Mouse (Mus musculus): ENCODE results near the gene Pkdrej. TPM values are rescaled to one million over a fixed set of nuclear protein-coding genes. Genes with fewer than 3 reads are reported as not detected.
A peak's percentile ranks its signal among the peaks of the same experiment; 100 is the strongest.
"Not testable (repeated sequence)": the region's sequence is repeated elsewhere in the genome, so short reads cannot be mapped to it uniquely, and the experiment has no call there.

Gene Pkdrej
- polyA plus RNA-seq (2015; fragmentation: Nextera tagmentation; extraction: Ambion mirVana) = 0.13 and 0.19 TPM in 2 replicates

- peak within 1 kb of the TSS; percentile 91 for H3K4me2 ChIP-seq
- H3K4me1 ChIP-seq = peaks cover 3% of the 10 kb centered on the region; the same call in 1 of the 2 replicates
- H3K27ac ChIP-seq (replicated peaks) = no peak within 1 kb of the TSS
- ATAC-seq (ENCODE audit: extremely low read depth, insufficient number of reproducible peaks, low FRiP score, low TSS enrichment) = peak; percentile 51; the same call in 1 of the 2 replicates
- H3K4me3 ChIP-seq = peak within 1 kb of the TSS; percentile 60
- 2% methylated on average over 55 of the region's 65 CpGs for WGBS
- H3K9ac ChIP-seq = peak within 1 kb of the TSS; percentile 88
- peaks cover 12% of the 10 kb centered on the region for H3K9me3 ChIP-seq
- H3K27me3 ChIP-seq (replicated peaks) = peaks cover 49% of the 10 kb centered on the region
- H3K36me3 ChIP-seq = no peaks in the 10 kb centered on the region
Measured at GRCm38 (mm10) chr15:85821203-85822010, at the start of gene Pkdrej. Gene Pkdrej (minus strand): TSS chr15:85821734.

- H3K27me3 ChIP-seq (replicated peaks) = no peaks in the 10 kb centered on the region
- 45% methylated on average over 6 of the region's 6 CpGs for WGBS
- H3K4me3 ChIP-seq = no peak overlapping the region
- H3K36me3 ChIP-seq = peaks cover 100% of the 10 kb centered on the region
- ATAC-seq (ENCODE audit: extremely low read depth, insufficient number of reproducible peaks, low FRiP score, low TSS enrichment) = no peak
- no peaks in the 10 kb centered on the region for H3K4me1 ChIP-seq
- no peak overlapping the region for H3K9ac ChIP-seq
- H3K9me3 ChIP-seq = no peaks in the 10 kb centered on the region
- no peak overlapping the region for H3K27ac ChIP-seq (replicated peaks)
- no peak overlapping the region for H3K4me2 ChIP-seq
Measured at GRCm38 (mm10) chr15:85867696-85868095, 46.2 kb upstream of the Pkdrej start.

GRCm38 (mm10) chr15:85865913-85866312 lies 44.4 kb upstream of the Pkdrej start:
- H3K9ac ChIP-seq; H3K9me3 ChIP-seq; H3K27me3 ChIP-seq (replicated peaks); ATAC-seq (ENCODE audit: extremely low read depth, insufficient number of reproducible peaks, low FRiP score, low TSS enrichment); H3K4me3 ChIP-seq; H3K27ac ChIP-seq (replicated peaks); H3K4me1 ChIP-seq; H3K4me2 ChIP-seq: not testable (repeated sequence)
- 89% methylated on average over 7 of the region's 7 CpGs for WGBS
- H3K36me3 ChIP-seq = peaks cover 96% of the 10 kb centered on the region

- Histone ChIP-seq H3K4me3 (peak within 1 kb of the TSS; percentile 90), H3K9ac (peak within 1 kb of the TSS; percentile 88), H3K4me2 (peak within 1 kb of the TSS; percentile 93), H3K9me3 (no peaks in the 10 kb centered on the region), H3K27ac (replicated peaks) (peak within 1 kb of the TSS; percentile 71), H3K4me1 (peaks cover 28% of the 10 kb centered on the region), H3K36me3 (peaks cover 34% of the 10 kb centered on the region), H3K27me3 (replicated peaks) (no peaks in the 10 kb centered on the region)
- peak; percentile 91 for ATAC-seq (ENCODE audit: extremely low read depth, insufficient number of reproducible peaks, low FRiP score, low TSS enrichment)
- under 1% methylated on average over 42 of the region's 42 CpGs for WGBS
Measured at GRCm38 (mm10) chr15:85859490-85860031, 38.0 kb upstream of the Pkdrej start, which contains the start of gene Gtse1. Gene Gtse1 (plus strand): TSS chr15:85859745.

GRCm38 (mm10) chr15:85858980-85859489 lies 37.5 kb upstream of the Pkdrej start:
- Histone ChIP-seq H3K9me3 (no peaks in the 10 kb centered on the region), H3K4me1 (peaks cover 28% of the 10 kb centered on the region), H3K9ac (peak overlapping the region; percentile 79), H3K27ac (replicated peaks) (0 out of 2 replicates have a peak overlapping the region, but pooled peaks have one; percentile 33), H3K4me3 (peak overlapping the region; percentile 90), H3K27me3 (replicated peaks) (no peaks in the 10 kb centered on the region), H3K36me3 (peaks cover 29% of the 10 kb centered on the region), H3K4me2 (peak overlapping the region; percentile 93)
- 11% methylated on average over 15 of the region's 15 CpGs for whole genome bisulfite sequencing
- no peak for ATAC-seq (ENCODE audit: extremely low read depth, insufficient number of reproducible peaks, low FRiP score, low TSS enrichment)

GRCm38 (mm10) chr15:85851656-85852392 lies 30.3 kb upstream of the Pkdrej start:
- no peak for ATAC-seq (ENCODE audit: extremely low read depth, insufficient number of reproducible peaks, low FRiP score, low TSS enrichment)
- H3K9ac ChIP-seq = no peak overlapping the region
- H3K4me3 ChIP-seq = no peak overlapping the region
- H3K27ac ChIP-seq (replicated peaks) = no peak overlapping the region
- H3K9me3 ChIP-seq = no peaks in the 10 kb centered on the region
- no peaks in the 10 kb centered on the region for H3K4me1 ChIP-seq
- peaks cover 2% of the 10 kb centered on the region; the same call in 1 of the 2 replicates for H3K36me3 ChIP-seq
- H3K27me3 ChIP-seq (replicated peaks) = no peaks in the 10 kb centered on the region
- H3K4me2 ChIP-seq = no peak overlapping the region
- WGBS = 71% methylated on average over 12 of the region's 12 CpGs

- ATAC-seq (ENCODE audit: extremely low read depth, insufficient number of reproducible peaks, low FRiP score, low TSS enrichment) = no peak
- H3K27ac ChIP-seq (replicated peaks) = no peak overlapping the region
- H3K9ac ChIP-seq = no peak overlapping the region
- H3K4me2 ChIP-seq = no peak overlapping the region
- no peaks in the 10 kb centered on the region for H3K27me3 ChIP-seq (replicated peaks)
- H3K36me3 ChIP-seq = no peaks in the 10 kb centered on the region
- H3K4me1 ChIP-seq = no peaks in the 10 kb centered on the region; the same call in 1 of the 2 replicates
- no peak overlapping the region for H3K4me3 ChIP-seq
- H3K9me3 ChIP-seq = no peaks in the 10 kb centered on the region
Measured at GRCm38 (mm10) chr15:85845071-85845470, 23.5 kb upstream of the Pkdrej start.

GRCm38 (mm10) chr15:85841796-85842360 lies 20.3 kb upstream of the Pkdrej start:
- no peak overlapping the region for H3K27ac ChIP-seq (replicated peaks)
- H3K4me3 ChIP-seq = no peak overlapping the region
- no peak for ATAC-seq (ENCODE audit: extremely low read depth, insufficient number of reproducible peaks, low FRiP score, low TSS enrichment)
- no peak overlapping the region for H3K9ac ChIP-seq
- no peaks in the 10 kb centered on the region for H3K27me3 ChIP-seq (replicated peaks)
- H3K36me3 ChIP-seq = no peaks in the 10 kb centered on the region
- WGBS = 66% methylated on average over 5 of the region's 5 CpGs
- H3K4me1 ChIP-seq = no peaks in the 10 kb centered on the region; the same call in 1 of the 2 replicates
- no peaks in the 10 kb centered on the region for H3K9me3 ChIP-seq
- no peak overlapping the region for H3K4me2 ChIP-seq

- Histone ChIP-seq H3K4me1 (no peaks in the 10 kb centered on the region; the same call in 1 of the 2 replicates), H3K36me3 (0 out of 2 replicates have a peak, but pooled peaks cover 3% of the 10 kb centered on the region), H3K4me3 (no peak overlapping the region), H3K27me3 (replicated peaks) (no peaks in the 10 kb centered on the region), H3K4me2 (no peak overlapping the region), H3K9ac (no peak overlapping the region), H3K27ac (replicated peaks) (no peak overlapping the region), H3K9me3 (no peaks in the 10 kb centered on the region)
- WGBS = 26% methylated on average over 6 of the region's 6 CpGs
- no peak for ATAC-seq (ENCODE audit: extremely low read depth, insufficient number of reproducible peaks, low FRiP score, low TSS enrichment)
Measured at GRCm38 (mm10) chr15:85840983-85841382, 19.4 kb upstream of the Pkdrej start.

- ATAC-seq (ENCODE audit: extremely low read depth, insufficient number of reproducible peaks, low FRiP score, low TSS enrichment) = no peak
- Histone ChIP-seq H3K4me2 (no peak overlapping the region), H3K9ac (no peak overlapping the region), H3K36me3 (0 out of 2 replicates have a peak, but pooled peaks cover 3% of the 10 kb centered on the region), H3K4me1 (peaks cover 4% of the 10 kb centered on the region), H3K27me3 (replicated peaks) (no peaks in the 10 kb centered on the region), H3K27ac (replicated peaks) (no peak overlapping the region), H3K4me3 (no peak overlapping the region), H3K9me3 (no peaks in the 10 kb centered on the region)
- 84% methylated on average over 5 of the region's 5 CpGs for WGBS
Measured at GRCm38 (mm10) chr15:85836887-85837286, 15.4 kb upstream of the Pkdrej start.

- ATAC-seq (ENCODE audit: extremely low read depth, insufficient number of reproducible peaks, low FRiP score, low TSS enrichment) = no peak
- 52% methylated on average over 3 of the region's 3 CpGs for WGBS
- Histone ChIP-seq H3K27me3 (replicated peaks) (no peaks in the 10 kb centered on the region), H3K27ac (replicated peaks) (no peak overlapping the region), H3K9me3 (no peaks in the 10 kb centered on the region), H3K36me3 (0 out of 2 replicates have a peak, but pooled peaks cover 3% of the 10 kb centered on the region), H3K9ac (no peak overlapping the region), H3K4me1 (peaks cover 10% of the 10 kb centered on the region), H3K4me3 (no peak overlapping the region), H3K4me2 (no peak overlapping the region)
Measured at GRCm38 (mm10) chr15:85835335-85835734, 13.8 kb upstream of the Pkdrej start.
